Mouse (Mus musculus) intestine, embryonic 14.5 days (tissue): ENCODE results near the gene D5Ertd577e. TPM values are rescaled to one million over a fixed set of nuclear protein-coding genes. Genes with fewer than 3 reads are reported as not detected.
"Not testable (repeated sequence)": the region's sequence is repeated elsewhere in the genome, so short reads cannot be mapped to it uniquely, and the experiment has no call there.

Experiments used
- ATAC-seq: fragments of 200-750 bp; cut with Nextera tagmentation; replicated peaks from 2 replicates; pipeline ENCODE4 v1.8.0; 2017; ENCODE audit warnings: low read depth, moderate number of reproducible peaks, moderate TSS enrichment, moderate library complexity; ENCODE audit not compliant: low FRiP score, low TSS enrichment
- DNase-seq: peaks from one replicate; pipeline ENCODE4 v3.0.0-alpha.2; 2018; ENCODE audit warnings: low spot score
- H3K27ac ChIP-seq: fragments of 300-500 bp; sonication (generic); 2 replicates; pipeline ENCODE4 v1.5.1; 2014; ENCODE audit warnings: low read depth, mild to moderate bottlenecking, control low read depth
- H3K27me3 ChIP-seq: fragments of 300-500 bp; sonication (generic); replicated peaks from 2 replicates; pipeline ENCODE4 v1.6.1; 2014; ENCODE audit warnings: low read length, control low read depth; ENCODE audit not compliant: control insufficient read depth, insufficient read depth
- H3K36me3 ChIP-seq: fragments of 300-500 bp; sonication (generic); 2 replicates; pipeline ENCODE4 v1.6.1; 2014; ENCODE audit warnings: low read length, control low read depth; ENCODE audit not compliant: control insufficient read depth, insufficient read depth
- H3K4me1 ChIP-seq: fragments of 300-500 bp; sonication (generic); replicated peaks from 2 replicates; pipeline ENCODE4 v1.6.1; 2014; ENCODE audit warnings: low read length, control low read depth, mixed read lengths; ENCODE audit not compliant: control insufficient read depth, insufficient read depth
- H3K4me2 ChIP-seq: fragments of 300-500 bp; sonication (generic); 2 replicates; pipeline ENCODE4 v1.6.1; 2014; ENCODE audit warnings: low read length
- H3K4me3 ChIP-seq: fragments of 300-500 bp; sonication (generic); 2 replicates; pipeline ENCODE4 v1.5.1; 2014; ENCODE audit warnings: low read depth, low read length, control low read depth, mixed read lengths
- H3K9ac ChIP-seq: fragments of 300-500 bp; sonication (generic); 2 replicates; pipeline ENCODE4 v1.6.1; 2014; ENCODE audit warnings: mild to moderate bottlenecking, low read length
- H3K9me3 ChIP-seq: fragments of 300-500 bp; sonication (generic); 2 replicates; pipeline ENCODE4 v1.6.1; 2016; ENCODE audit warnings: low read length, control low read depth; ENCODE audit not compliant: control insufficient read depth
- WGBS: fragments of 180-500 bp; shearing (Covaris S2); extraction: QIAGEN DNeasy Blood & Tissue Kit; methylation state at CpG from one replicate; pipeline ENCODE4 v1.1.7; 2014; 5-methylcytosine and 5-hydroxymethylcytosine counted together
- polyA plus RNA-seq: library from polyadenylated mRNA; unstranded; fragments of >200 nt; fragmentation: Nextera tagmentation; extraction: Ambion mirVana; gene quantifications from 2 replicates; pipeline ENCODE4 v1.2.1, GENCODE M21; 2014

D5Ertd577e gene
- not detected in 2 replicates for polyA plus RNA-seq

GRCm38 (mm10) chr5:95456506-95456905 lies at the start of gene D5Ertd577e:
Gene D5Ertd577e (plus strand): TSS chr5:95456806.
- H3K9me3 ChIP-seq, H3K27ac ChIP-seq, H3K4me1 ChIP-seq, H3K4me2 ChIP-seq, H3K36me3 ChIP-seq, ATAC-seq, H3K9ac ChIP-seq, H3K4me3 ChIP-seq, DNase-seq, H3K27me3 ChIP-seq: not testable (repeated sequence)
- 36% methylated on average over 1 of the region's 1 CpGs for WGBS

DNA sequence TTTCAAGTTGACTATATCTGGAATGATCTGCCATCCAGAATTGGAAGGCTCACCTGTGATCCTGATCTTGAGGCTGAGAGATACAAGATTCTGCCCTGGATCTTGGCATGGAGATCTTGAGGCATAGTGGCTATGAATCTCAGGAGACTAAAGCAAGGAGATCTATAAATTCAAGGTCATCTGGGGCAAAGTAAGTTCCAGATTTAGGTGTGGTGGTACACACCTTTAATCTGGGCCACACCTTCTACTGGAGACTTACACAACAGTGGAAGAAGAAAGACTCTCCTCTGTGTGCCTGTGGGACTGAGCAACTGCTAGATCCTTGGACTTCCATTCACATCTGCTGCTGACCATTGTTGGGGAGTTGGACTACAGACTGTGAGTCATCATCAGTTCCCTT lies 53.9 kb downstream of the D5Ertd577e start, which contains the start of gene Gm3286:
Gene Gm3286 (plus strand): TSS at position 301 of the 400 bp plus-strand sequence.
- not testable (repeated sequence) for H3K36me3 ChIP-seq, H3K4me3 ChIP-seq, H3K9ac ChIP-seq, H3K4me1 ChIP-seq, ATAC-seq, H3K4me2 ChIP-seq, DNase-seq, H3K9me3 ChIP-seq, H3K27ac ChIP-seq, H3K27me3 ChIP-seq

Other genes starting within 250 kb of the D5Ertd577e start
- not detected in 2 replicates for gene Gm10424, start 184.0 kb upstream of the D5Ertd577e start, polyA plus RNA-seq
- not detected in 2 replicates for gene Gm3259, start 150.9 kb upstream of the D5Ertd577e start, polyA plus RNA-seq
- not detected in 2 replicates for gene Gm3286, start 54.0 kb downstream of the D5Ertd577e start, polyA plus RNA-seq
- gene Gm7971, start 138.1 kb downstream of the D5Ertd577e start, polyA plus RNA-seq: not detected in 2 replicates